Mouse (Mus musculus): Measurements from ENCODE around the gene Tox2. TPM values are rescaled to one million over a fixed set of nuclear protein-coding genes. Genes with fewer than 3 reads are reported as not detected.
A peak's percentile ranks its signal among the peaks of the same experiment; 100 is the strongest.

The Tox2 gene
- 2.8 and 8.0 TPM in 2 replicates for total RNA-seq (2014; rRNA removed)
- 21.0 and 35.2 TPM in 2 replicates for polyA plus RNA-seq (2015; fragmentation: Nextera tagmentation; extraction: Ambion mirVana)

DNA sequence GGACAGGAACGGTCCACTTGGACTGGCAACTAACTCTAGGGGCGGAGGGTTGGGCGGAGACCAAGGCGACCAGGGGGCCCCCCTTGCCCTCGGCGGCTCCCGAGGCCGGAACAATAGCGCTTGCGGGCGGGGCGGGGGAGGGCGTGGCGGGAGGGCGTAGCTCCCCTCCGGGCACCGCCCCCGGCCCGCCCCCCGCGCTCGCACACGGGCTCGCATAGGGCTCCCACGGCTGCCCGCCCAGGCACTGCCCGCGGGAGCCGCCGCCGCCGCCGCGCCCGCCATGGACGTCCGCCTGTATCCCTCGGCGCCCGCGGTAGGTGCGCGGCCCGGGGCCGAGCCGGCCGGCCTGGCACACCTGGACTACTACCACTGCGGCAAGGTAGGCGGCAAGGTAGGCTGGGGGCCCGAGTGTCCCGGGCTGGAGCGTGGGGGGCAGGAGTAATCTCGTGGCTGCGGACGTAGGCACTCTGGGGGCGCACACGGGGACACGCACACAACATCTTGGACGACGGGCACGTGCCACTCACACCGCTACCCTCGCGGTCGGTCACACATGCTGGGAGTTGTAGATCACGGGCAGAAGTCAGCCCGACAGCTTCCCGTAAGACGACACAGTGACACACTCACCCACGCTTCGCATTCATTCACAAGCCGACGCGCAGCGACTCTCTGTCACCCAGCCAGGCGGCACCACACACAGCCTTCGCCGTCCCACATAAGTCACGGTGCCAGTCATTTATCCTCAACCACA is at the start of gene Tox2:
TSS of gene Tox2 (plus strand) at position 242 of the 751 bp plus-strand sequence.
- peak within 1 kb of the TSS; percentile 48 for H3K4me3 ChIP-seq (ENCODE audit: low read depth, low read length)
- H3K36me3 ChIP-seq (ENCODE audit: insufficient read depth): no peaks in the 10 kb centered on the region
- peaks cover 20% of the 10 kb centered on the region for H3K27me3 ChIP-seq (ENCODE audit: insufficient read depth, low read length)
- ATAC-seq (peak; percentile 66), DNase-seq (peak; percentile 67)
- H3K4me2 ChIP-seq (ENCODE audit: low read depth): peak within 1 kb of the TSS; percentile 71
- under 1% methylated on average over 67 of the region's 79 CpGs for WGBS
- no peaks in the 10 kb centered on the region for H3K9me3 ChIP-seq (ENCODE audit: low read length)
- peak; percentile 40 for TF ChIP-seq CTCF (IDR thresholded peaks at IDR 0.05; ENCODE audit: low read depth)
- H3K4me1 ChIP-seq (ENCODE audit: insufficient read depth): no peaks in the 10 kb centered on the region
- peak within 1 kb of the TSS; percentile 58 for H3K9ac ChIP-seq
- H3K27ac ChIP-seq (ENCODE audit: low read depth, low read length): peak within 1 kb of the TSS; percentile 66

DNA sequence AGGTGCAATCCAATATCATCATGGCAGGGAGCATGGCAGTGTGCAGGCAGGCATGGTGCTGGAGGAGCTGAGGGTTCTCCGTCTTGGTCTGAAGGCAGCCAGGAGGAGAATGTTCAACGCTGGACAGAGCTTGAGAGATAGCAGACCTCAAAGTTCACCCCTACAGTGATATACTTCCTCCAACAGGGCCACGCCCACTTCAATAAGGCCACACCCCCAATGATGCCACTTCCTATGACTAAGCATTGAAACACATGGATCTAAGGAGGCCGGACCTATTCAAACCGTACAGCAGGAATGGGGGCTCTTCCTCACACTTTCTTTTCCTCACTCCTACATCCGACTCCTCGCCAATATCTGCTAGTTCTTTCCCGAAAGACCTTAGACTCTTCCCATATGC is 48.3 kb upstream of the Tox2 start:
- DNase-seq (no peak), ATAC-seq (no peak)
- no peak for TF ChIP-seq CTCF (IDR thresholded peaks at IDR 0.05; ENCODE audit: low read depth)
- Histone ChIP-seq H3K27ac (ENCODE audit: low read depth, low read length) (no peak overlapping the region), H3K9ac (no peak overlapping the region), H3K4me3 (ENCODE audit: low read depth, low read length) (no peak overlapping the region), H3K4me2 (ENCODE audit: low read depth) (no peak overlapping the region), H3K4me1 (ENCODE audit: insufficient read depth) (peaks cover 8% of the 10 kb centered on the region), H3K9me3 (ENCODE audit: low read length) (no peaks in the 10 kb centered on the region), H3K27me3 (ENCODE audit: insufficient read depth, low read length) (peaks cover 5% of the 10 kb centered on the region; the same call in 1 of the 2 replicates), H3K36me3 (ENCODE audit: insufficient read depth) (no peaks in the 10 kb centered on the region)
- 90% methylated on average over 8 of the region's 8 CpGs for WGBS

DNA sequence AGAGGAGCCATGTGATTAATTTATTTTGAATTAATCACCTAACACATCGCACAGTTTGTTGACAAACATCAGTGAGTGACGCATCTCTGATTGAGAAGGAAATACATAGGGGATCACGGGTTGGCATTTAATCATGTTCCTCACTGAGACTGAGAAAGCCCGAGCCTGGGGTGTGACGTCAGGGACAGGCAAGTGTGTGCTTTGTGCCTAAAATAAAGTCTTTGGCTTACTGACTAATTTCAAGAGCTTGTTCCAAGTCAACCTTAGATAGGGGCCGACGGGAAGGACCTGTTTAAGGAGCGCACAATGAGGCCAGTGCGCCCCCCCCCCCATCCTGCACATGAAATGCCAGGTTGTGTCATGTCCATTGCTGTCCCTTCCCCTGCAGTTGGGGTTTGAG is 43.9 kb upstream of the Tox2 start:
- no peak for TF ChIP-seq CTCF (IDR thresholded peaks at IDR 0.05; ENCODE audit: low read depth)
- H3K4me3 ChIP-seq (ENCODE audit: low read depth, low read length): no peak overlapping the region
- 78% methylated on average over 9 of the region's 9 CpGs for WGBS
- no peak for ATAC-seq
- H3K9me3 ChIP-seq (ENCODE audit: low read length): no peaks in the 10 kb centered on the region
- 0 out of 2 replicates have a peak, but pooled peaks cover 5% of the 10 kb centered on the region for H3K27me3 ChIP-seq (ENCODE audit: insufficient read depth, low read length)
- H3K36me3 ChIP-seq (ENCODE audit: insufficient read depth): no peaks in the 10 kb centered on the region
- no peak for DNase-seq
- H3K27ac ChIP-seq (ENCODE audit: low read depth, low read length): no peak overlapping the region
- no peaks in the 10 kb centered on the region for H3K4me1 ChIP-seq (ENCODE audit: insufficient read depth)
- no peak overlapping the region for H3K9ac ChIP-seq
- H3K4me2 ChIP-seq (ENCODE audit: low read depth): no peak overlapping the region

DNA sequence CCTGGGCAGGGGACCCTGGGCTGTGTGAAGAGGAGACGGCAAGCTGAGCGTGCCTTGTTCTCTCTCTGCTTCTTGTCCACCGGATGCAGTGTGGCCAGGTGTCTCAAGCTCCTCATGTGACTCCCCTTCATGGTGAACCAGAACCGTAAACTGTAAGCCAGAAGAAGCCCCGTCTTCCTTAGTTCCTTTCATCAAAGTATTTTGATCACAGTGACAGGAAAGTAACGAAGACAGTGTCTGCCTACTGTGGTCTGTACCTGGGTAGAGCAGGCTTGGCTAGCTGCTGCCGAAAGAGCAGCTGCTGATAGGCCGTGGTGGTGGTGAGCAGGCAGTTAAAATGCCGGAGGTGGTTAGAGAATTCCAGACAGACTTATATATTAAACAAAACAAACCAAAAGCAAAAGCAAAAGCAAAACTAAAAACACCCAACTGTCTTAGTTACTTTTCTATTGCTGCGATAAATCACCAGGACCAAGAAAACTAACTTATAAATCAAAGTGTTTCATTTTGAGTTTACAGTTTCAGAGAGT is 38.4 kb upstream of the Tox2 start:
- H3K36me3 ChIP-seq (ENCODE audit: insufficient read depth): no peaks in the 10 kb centered on the region
- TF ChIP-seq CTCF (IDR thresholded peaks at IDR 0.05; ENCODE audit: low read depth): no peak
- H3K27me3 ChIP-seq (ENCODE audit: insufficient read depth, low read length): no peaks in the 10 kb centered on the region
- no peak overlapping the region for H3K4me3 ChIP-seq (ENCODE audit: low read depth, low read length)
- H3K4me2 ChIP-seq (ENCODE audit: low read depth): no peak overlapping the region
- no peak for ATAC-seq
- no peaks in the 10 kb centered on the region for H3K9me3 ChIP-seq (ENCODE audit: low read length)
- H3K9ac ChIP-seq: no peak overlapping the region
- WGBS: 92% methylated on average over 10 of the region's 10 CpGs
- DNase-seq: no peak
- no peak overlapping the region for H3K27ac ChIP-seq (ENCODE audit: low read depth, low read length)
- H3K4me1 ChIP-seq (ENCODE audit: insufficient read depth): no peaks in the 10 kb centered on the region

DNA sequence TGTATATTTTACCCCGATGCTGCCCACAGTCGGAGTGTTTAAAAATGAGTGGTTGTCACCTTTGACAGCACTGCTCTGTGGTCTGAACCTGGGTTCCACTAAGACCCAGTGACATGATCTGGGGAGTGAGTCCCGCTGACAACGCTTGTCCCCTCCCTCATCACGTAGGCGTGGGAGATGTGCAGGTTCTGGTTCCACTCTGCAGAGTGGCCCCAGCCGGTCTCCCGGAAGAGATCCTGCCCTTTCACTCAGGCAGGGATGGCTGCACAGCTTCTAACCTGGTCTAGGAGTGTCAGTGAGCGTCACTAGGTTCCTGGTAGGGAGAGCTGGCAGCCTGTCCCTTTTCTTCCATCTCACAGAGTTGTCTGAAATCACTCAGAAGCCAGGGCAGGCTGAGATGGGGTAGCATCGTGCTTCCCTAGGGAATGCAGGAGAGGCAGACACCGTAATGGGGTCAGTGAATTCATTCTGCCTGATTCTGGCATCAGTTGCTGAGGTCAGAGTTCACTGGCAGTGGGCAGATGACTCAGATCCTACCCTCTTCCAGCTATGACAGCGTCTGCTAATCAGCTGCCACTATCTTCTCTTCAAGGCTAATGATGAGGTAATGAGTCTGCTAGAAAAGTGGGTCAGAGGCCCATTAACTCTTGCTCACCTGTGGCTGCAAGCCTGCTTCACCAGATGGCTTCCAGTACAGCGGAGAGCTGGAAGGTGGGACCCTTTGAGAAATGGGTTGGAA is 36.7 kb upstream of the Tox2 start:
- Histone ChIP-seq H3K4me1 (ENCODE audit: insufficient read depth) (no peaks in the 10 kb centered on the region), H3K9ac (no peak overlapping the region), H3K4me3 (ENCODE audit: low read depth, low read length) (no peak overlapping the region), H3K9me3 (ENCODE audit: low read length) (no peaks in the 10 kb centered on the region), H3K27me3 (ENCODE audit: insufficient read depth, low read length) (no peaks in the 10 kb centered on the region), H3K4me2 (ENCODE audit: low read depth) (no peak overlapping the region), H3K27ac (ENCODE audit: low read depth, low read length) (no peak overlapping the region), H3K36me3 (ENCODE audit: insufficient read depth) (no peaks in the 10 kb centered on the region)
- WGBS: 65% methylated on average over 13 of the region's 13 CpGs
- no peak for ATAC-seq
- DNase-seq: no peak
- TF ChIP-seq CTCF (IDR thresholded peaks at IDR 0.05; ENCODE audit: low read depth): no peak

DNA sequence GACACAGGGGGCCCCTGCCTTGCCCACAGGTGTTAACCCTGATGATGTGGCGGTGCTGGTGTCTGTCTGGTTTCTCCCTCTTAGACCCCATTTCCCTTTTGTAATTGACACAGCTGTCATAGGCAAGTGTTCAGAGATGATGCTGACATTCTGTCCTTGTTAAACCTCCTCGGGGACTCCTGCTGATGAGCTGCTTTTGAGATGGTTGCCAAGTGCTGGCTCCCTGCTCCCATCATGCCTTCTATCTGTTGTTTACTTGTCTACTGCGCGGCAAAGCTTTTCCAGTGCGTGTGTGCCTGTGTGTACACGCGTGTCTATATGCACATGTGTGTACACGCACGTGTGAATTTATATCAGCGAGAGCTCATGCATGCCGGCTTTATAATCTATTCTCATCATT is 31.0 kb upstream of the Tox2 start:
- H3K27me3 ChIP-seq (ENCODE audit: insufficient read depth, low read length): no peaks in the 10 kb centered on the region
- H3K9ac ChIP-seq: no peak overlapping the region
- no peak for ATAC-seq
- H3K4me2 ChIP-seq (ENCODE audit: low read depth): no peak overlapping the region
- TF ChIP-seq CTCF (IDR thresholded peaks at IDR 0.05; ENCODE audit: low read depth): no peak
- H3K36me3 ChIP-seq (ENCODE audit: insufficient read depth): no peaks in the 10 kb centered on the region
- H3K4me1 ChIP-seq (ENCODE audit: insufficient read depth): 0 out of 2 replicates have a peak, but pooled peaks cover 3% of the 10 kb centered on the region
- no peak overlapping the region for H3K4me3 ChIP-seq (ENCODE audit: low read depth, low read length)
- no peak for DNase-seq
- H3K27ac ChIP-seq (ENCODE audit: low read depth, low read length): no peak overlapping the region
- 76% methylated on average over 11 of the region's 11 CpGs for WGBS
- H3K9me3 ChIP-seq (ENCODE audit: low read length): no peaks in the 10 kb centered on the region

DNA sequence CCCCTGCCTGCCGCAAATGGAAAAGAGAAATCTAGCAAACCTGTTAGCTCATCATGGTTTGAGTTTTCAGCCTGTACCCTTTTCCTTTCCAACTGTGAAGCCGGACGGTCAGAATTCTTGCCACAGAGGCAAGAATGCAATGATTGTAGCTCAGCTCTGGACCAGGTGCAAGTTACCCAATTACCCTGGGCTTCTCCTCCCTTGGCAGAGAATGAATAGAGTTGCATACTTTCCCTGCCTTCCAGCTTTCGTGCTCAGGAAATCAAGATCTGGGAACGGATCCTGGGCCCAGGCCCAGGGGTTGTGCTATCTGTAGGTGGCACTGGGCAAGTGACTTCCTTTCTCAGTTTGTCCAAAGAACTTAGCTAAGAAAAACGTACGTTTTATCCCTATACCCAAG is 28.9 kb upstream of the Tox2 start:
- 38% methylated on average over 7 of the region's 7 CpGs for WGBS
- no peak overlapping the region for H3K9ac ChIP-seq
- TF ChIP-seq CTCF (IDR thresholded peaks at IDR 0.05; ENCODE audit: low read depth): no peak
- 0 out of 2 replicates have a peak, but pooled peaks cover 3% of the 10 kb centered on the region for H3K4me1 ChIP-seq (ENCODE audit: insufficient read depth)
- no peak overlapping the region for H3K27ac ChIP-seq (ENCODE audit: low read depth, low read length)
- H3K27me3 ChIP-seq (ENCODE audit: insufficient read depth, low read length): 0 out of 2 replicates have a peak, but pooled peaks cover 7% of the 10 kb centered on the region
- H3K9me3 ChIP-seq (ENCODE audit: low read length): no peaks in the 10 kb centered on the region
- DNase-seq: no peak
- H3K4me3 ChIP-seq (ENCODE audit: low read depth, low read length): no peak overlapping the region
- no peak for ATAC-seq
- H3K4me2 ChIP-seq (ENCODE audit: low read depth): no peak overlapping the region
- no peaks in the 10 kb centered on the region for H3K36me3 ChIP-seq (ENCODE audit: insufficient read depth)

Measured in forebrain, postnatal 0 days (tissue).